Mouse (Mus musculus): Measurements from ENCODE around the gene Sohlh1.
"Not testable (repeated sequence)": the region's sequence is repeated elsewhere in the genome, so short reads cannot be mapped to it uniquely, and the experiment has no call there.

The Sohlh1 gene

DNA sequence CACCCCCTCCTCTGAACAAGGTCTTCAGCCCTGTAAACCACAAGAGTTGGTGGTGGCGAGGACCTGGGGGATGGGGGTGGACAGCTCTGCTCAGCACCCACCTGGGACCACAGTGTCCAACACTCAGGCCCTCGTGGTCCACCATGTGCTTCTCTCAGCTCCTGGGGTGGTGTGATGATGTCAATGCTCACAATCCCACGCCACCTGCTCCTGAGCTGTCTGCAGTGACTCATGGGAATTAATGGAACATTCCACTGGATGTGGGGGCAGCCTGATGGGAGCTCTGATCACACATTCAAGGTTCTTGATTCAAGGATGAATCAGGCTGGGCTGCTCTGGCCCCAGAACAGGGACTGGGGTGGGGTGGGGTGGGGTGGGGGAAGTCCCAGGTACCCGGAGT is 4.9 kb downstream of the Sohlh1 start:
- DNase-seq (ENCODE audit: low spot score in 2 of 2) = no peak

DNA sequence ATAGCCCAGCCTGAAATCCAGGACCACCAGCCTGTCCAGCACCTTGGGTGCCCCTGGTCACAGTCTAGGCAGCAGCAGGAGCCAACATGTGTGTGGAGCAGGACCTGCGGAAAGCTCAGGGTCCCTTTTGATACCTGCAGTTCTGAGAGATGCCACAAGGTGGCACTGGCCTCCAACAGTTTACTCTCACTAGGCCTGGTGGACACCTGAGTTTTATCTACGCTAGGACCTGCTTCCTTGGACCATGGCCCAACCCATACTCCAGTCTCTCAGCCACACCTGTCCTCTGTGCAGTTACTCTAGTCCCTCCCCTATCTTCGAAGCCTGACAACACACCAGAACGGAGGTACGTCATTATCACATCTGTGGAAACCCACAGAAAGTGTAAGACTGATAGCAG is 10.8 kb downstream of the Sohlh1 start:
- DNase-seq (ENCODE audit: low spot score in 2 of 2) = peak; percentile 78 to 88

DNA sequence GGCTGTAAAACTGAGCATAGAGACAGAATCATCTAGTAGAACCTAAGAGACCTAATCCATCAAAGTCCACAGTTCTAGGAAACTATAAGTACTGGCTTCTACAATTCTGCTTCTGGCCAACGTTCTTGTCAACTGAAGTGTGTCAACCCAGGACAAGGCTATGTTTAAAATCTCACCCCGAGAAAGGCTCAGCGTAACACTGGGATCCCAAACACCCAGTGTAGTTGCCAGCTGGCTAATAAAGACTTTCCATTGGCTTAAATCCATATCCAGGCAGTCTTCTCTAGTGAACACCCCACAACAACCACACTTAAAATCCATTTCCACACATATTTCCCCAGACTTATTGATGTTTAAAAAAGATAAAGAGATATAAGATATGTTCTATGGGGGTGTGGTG is 16.3 kb downstream of the Sohlh1 start:
- DNase-seq (ENCODE audit: low spot score in 2 of 2) = no peak

DNA sequence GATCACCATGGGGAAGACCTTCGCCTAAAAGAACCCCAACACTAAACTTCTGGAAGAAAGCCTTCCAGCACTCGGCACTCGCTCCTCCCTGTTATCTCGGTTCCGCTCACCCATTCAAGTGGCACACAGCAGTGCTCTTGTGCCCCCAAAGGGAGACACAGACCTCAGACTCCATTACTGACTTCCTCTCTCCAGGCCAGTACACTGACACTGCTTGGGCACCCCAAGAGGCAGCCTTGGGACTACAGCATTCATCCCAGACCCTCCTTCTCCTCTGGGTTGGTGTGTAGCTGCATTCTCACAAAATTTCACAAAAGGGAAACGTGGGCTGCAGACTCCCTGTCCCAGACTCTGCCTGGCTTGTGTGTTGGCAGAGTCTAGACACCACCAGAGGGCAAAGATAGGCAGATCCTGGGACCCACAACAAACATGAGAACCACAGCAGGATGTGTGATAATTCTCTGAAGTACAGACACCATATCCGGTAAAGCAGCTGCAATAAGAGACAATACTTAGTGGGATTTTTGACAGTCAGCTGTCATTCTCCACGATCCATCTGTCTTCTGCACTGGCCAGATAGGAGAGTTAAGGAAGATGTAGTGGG is 18.6 kb downstream of the Sohlh1 start:
- no peak for DNase-seq (ENCODE audit: low spot score in 2 of 2)

DNA sequence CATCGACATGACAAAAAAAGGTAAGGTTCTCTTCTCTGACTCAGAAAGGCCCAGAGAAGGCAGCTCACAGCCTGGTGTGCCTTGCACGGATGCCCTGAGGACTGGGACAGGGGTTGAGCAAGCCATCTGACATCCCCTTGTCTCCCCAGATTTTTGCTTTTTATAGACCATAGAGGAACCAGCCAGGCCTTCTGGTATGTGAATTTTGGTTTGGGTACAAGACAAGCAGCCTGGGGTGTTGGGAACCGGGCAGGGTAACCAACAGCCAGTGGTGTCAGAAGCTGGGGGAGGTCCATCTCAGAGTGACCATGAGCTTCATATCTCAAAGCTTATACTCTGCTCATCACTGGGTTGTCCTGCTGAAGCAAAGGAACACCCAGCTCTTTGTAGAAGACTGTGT is 22.3 kb downstream of the Sohlh1 start:
- no peak for DNase-seq (ENCODE audit: low spot score in 2 of 2)

DNA sequence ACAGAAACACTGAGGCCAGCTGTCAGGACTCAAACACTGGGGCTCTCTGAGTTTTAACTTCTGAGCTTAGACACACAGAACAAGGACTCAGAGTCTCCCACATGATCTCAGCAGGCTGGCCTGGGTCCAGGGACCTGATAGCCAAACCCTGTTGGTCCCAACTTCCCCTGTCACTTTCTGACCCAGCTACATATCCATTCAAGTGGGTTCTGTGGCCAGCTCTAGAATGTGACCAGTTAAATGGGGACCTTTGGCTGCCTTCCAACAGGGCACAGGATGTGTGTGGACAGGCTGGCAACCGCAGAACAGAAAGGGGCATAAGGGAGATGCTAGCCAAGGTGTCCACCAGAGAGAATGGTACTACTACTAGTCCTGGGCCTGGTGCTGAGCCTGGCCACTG is 24.2 kb downstream of the Sohlh1 start, which contains the start of gene Lcn9:
Lcn9 (plus strand) TSS at position 348 of the 400 bp plus-strand sequence.
- no peak for DNase-seq (ENCODE audit: low spot score in 2 of 2)

DNA sequence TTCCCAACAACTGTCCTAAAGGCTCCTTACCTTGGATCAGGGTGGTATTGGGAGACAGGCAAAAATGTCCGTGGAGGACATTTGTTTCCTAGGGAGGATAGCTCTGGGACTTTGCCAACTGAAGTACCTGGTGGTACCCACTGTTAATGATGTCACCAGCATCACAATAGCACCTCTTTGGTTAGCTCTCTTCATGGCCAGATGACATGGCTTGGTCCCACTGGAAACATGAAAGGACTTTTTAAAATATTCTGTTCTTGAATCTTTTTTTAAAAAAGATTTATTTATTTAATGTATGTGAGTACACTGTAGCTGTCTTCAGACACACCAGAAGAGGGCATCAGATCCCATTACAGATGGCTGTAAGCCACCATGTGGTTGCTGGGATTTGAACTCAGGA is 31.3 kb downstream of the Sohlh1 start, which contains the start of gene Glt6d1:
Glt6d1 (minus strand) TSS at position 101 of the 400 bp plus-strand sequence.
- not testable (repeated sequence) for DNase-seq (ENCODE audit: low spot score in 2 of 2)

DNA sequence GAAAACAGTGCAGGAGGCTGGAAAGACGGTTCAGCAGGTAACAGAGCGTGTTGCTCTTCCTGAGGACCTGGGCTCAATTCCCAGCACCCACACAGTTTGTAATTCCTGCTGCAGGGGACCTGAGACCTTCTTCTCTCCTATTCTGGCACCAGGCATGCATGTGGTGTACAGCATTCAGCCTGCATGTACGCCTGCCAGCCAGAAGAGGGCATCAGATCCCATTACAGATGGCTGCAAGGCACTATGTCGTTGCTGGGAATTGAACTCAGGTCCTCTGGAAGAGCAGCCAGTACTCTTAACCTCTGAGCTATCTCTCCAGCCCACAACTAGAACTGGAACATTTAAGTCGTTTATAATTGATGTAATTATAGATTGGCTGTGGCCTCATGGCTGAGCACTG is 33.7 kb downstream of the Sohlh1 start:
- no peak for DNase-seq (ENCODE audit: low spot score in 2 of 2)

DNA sequence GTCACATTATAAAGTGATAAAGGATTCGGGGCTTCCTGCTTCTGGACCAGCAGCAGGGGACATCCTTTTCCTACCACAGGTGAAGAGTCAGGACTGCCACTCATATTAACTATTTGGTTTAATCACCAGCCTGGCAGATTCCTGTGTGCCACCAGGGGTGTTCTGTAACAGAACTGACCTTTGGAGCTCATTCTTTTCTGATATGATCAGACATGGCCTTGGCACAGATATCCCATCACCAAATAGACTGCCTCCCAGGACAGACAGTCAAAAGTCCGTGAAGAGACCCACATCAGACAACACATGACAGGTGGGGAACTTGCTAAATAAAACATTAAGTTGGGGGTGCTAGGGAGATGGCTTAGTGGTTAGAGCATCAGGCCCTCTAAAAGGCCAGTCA is 35.3 kb downstream of the Sohlh1 start:
- DNase-seq (ENCODE audit: low spot score in 2 of 2) = no peak

DNA sequence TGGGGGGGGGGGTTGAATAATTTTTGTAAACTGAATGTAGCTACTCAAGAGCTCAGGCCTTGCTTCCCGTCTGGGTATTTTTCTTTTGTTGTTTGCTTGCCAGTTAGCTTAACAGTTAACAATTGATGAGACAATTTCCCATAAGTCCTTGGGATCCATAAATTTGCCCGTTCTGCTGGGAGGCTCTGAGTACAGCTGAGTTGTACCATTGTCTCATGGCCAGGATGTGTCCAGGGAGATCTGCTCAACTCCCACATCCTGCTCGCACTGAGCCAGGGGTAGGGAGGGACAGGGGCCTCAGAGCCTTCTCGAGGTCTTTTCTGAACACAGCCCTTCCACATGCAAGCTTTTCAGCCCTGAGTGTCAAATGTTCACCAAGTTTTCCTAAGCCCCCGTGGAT is 49.0 kb downstream of the Sohlh1 start:
- no peak for DNase-seq (ENCODE audit: low spot score in 2 of 2)

DNA sequence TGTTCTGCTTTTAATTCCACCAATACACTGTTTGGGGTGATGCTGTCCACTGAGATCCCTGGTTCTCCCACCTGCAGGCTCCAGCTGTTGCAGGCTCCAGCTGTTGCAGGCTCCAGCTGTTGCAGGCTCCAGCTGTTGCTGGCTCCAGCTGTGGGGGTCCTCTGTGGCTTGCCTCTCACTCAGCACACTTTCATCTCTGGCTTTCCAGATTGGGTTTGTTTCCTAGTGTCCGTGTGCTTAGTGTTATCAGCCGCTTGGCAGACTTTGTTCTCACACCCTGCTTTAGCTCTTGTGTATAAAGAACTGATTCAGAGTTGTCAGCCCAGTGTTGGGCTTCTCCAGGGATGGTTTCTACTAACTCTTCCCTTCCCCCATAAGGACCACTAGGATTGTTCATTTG is 49.4 kb downstream of the Sohlh1 start:
- DNase-seq (ENCODE audit: low spot score in 2 of 2) = no peak

Measured in frontal cortex, postnatal 36 days (tissue).